Mouse (Mus musculus) layer of hippocampus, postnatal 25 days (tissue): ENCODE data around the gene Slc25a13. TPM values are rescaled to one million over a fixed set of nuclear protein-coding genes. Genes with fewer than 3 reads are reported as not detected.

ENCODE experiments used
- DNase-seq, 2 experiments: peaks; one replicate each; pipeline ENCODE4 v3.0.0; 2022; ENCODE audit warnings: mixed read lengths in 2 of 2, low spot score in 1 of 2; ENCODE audit errors: extremely low spot score in 1 of 2
- total RNA-seq, 2 experiments: library from RNA; stranded (reverse); gene quantifications; 2 replicates each; pipeline ENCODE4 v1.2.3; 2021

Slc25a13 gene
- total RNA-seq, 2 experiments from 2014 or later = 2.6 to 3.1 TPM

DNA sequence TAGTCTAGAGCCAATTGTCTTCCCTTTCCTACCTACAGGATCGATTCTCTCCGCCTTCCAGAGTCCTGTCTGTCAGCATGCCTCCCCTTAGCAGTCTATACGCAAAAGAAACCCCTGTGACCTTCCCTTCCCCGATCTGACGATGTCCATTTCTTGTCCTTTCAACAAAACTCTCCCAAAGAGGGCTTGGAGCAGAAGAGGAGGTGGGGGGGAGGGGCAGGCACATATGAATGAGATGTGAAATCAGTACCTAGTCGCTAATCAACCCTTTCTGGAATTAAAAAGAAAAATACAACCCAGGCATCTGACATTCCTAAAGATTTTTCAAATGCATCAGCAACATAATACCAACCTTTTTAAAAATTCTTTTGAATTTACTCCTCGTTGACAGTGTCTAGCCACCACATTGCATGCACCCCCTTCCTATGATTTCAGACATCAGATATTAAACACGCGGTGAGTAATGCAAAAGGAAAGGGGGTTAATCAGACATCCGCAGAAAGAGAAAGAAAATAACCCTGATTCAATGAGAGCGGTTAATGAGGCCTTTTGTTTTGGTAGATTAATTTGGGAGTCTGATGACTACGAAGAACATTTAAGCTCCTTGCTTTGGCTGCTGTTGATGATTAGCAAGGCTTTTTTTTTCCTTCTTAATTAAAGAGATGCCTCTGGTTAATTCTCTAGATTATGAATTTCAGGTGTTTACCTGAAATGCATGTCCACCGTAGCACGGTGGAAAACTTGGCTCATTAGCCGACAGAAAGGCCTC is 43.6 kb downstream of the Slc25a13 start:
- no peak for DNase-seq

DNA sequence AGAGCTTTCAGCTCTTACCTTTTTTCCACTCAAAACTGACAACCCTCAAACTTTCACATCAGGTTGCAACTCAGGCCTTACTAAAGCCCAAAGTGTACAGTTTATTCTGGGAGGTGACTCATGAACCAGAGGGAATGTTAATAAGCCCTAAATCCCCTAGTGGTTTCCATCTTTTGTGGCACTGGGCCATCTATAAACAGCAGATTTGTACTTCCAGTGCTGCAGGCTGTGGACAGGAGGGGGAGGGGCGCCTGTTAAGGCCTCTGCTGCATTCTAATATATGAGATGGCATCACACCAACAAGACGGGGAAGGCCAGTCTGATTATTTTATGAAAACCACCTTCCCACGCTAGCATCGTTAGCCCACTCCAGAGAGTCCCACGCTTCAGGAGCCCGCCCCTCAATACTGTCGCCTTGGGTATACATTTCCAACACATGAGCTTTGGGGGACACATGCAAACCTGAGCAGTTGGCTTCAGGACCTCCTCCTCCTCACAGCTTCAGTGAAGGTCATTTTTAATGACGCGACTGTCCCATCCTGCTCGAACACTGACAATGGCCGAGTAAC is 48.3 kb downstream of the Slc25a13 start:
- DNase-seq = no peak

DNA sequence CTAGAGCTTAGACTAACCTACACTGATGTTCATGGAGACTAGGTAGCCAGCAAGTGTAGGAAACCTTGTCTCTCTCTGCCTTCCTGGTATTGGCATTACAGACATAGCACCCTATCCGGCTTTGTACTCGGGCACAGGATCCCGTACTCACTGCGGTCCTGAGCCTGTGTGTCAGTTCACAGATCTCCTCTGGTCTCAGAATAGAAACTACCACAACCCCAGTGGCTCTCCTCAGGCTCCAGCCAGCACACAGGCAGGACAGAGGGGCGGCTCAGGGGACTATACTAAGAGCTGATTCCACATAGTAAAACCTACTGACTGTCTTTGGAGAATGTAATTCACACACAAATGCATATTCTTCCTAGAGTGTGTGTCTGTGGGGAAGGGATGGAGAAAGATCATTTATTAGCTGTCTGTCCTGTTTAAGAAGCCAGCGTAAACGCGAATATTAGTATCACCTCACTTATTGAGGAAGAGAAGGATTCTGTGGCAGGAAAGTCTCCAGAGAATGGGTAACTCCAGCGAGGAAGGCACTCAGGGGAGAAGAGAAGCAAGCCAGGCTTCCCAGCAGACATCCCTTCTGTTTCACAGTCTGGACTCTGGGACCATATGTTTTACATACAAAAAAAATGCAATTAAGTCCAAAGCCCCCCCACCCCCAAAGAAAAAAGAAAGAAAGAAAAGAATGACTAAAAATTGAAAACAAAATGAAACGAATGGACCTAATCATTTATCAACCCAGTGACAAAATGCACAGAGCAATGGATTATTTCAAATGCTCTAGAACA is 49.4 kb downstream of the Slc25a13 start:
- DNase-seq = no peak

DNA sequence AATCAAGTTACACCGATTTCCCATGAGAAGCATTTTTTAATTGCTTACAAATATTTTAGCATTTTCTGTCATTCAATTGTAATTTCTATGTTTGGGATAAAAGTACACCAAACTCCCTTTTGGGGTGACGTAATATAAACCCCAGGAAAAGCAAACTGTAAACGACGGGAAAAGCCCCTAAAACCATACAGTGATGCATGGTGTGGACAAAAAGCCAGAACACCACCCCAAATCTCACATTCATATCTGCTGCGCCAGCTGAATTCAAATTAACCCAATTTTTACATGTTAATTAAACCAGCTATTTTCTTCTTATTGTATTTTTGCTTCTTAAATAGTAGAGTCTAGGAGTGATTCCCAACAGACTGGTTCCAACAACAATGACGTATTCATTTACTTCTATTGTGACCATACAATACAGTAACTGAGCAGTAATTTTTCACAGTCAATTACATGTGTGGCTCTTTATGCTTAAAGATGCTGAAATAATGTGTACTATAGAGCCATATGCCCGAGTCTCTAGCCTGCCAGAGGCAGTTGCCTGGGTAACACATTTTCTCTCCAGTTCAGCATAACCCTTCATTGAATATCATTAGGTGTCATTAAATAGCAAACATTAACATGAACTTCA is 53.9 kb downstream of the Slc25a13 start:
- no peak for DNase-seq

DNA sequence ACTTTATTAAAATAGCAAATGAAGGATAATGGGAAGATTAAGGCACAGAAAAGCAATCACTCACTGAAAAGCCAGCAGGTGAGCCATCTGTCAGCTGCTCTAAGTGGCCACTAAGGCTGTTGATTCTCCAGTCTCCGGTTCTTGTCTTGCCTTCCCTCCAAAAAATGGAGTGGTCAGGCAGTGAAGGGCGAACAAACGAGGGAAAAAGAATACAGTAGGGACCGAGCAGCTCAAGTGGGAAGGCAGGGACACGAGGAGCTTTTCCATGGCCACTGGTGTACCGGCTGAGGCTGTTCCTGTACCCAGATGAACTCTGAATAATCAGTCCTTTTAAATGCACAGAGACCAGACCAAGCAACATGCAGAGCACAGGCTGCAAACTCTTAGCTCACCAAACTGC is 54.8 kb downstream of the Slc25a13 start:
- no peak for DNase-seq

DNA sequence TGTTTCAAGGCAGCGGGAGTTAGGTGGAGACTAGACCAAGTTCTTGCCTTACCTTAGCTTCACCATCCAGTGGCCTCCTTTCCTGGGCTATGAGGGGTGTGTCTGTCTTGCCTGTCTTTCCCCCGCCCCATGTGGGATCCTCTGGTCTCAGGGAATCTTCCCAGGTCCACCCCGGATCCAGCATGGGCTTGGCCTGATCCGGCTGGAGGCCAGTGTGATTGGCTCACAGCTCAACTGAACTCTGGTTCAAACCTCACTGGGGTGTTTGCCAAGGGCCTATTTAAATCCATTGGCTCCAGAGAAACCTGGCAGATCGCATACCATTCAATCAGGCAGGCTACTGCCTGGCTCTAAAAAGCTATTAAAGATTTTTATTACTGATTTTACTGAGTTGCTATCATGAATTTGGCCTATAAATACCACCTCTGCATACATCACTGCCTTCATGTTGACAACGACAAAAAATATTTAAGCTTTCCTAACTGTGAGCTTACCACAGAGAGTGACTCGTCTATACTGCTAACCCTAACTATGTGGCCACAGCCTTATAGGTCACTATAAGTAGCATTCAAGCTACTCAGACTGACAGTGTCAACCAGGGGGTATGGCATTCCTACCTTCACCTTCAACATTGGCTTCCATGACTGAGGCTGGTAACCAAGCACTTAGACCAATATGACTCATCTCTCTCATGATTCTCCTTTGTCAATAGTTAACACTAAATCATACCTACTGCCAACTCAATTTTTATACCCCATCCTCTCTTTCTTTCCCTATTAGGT is 56.1 kb downstream of the Slc25a13 start:
- DNase-seq = no peak

DNA sequence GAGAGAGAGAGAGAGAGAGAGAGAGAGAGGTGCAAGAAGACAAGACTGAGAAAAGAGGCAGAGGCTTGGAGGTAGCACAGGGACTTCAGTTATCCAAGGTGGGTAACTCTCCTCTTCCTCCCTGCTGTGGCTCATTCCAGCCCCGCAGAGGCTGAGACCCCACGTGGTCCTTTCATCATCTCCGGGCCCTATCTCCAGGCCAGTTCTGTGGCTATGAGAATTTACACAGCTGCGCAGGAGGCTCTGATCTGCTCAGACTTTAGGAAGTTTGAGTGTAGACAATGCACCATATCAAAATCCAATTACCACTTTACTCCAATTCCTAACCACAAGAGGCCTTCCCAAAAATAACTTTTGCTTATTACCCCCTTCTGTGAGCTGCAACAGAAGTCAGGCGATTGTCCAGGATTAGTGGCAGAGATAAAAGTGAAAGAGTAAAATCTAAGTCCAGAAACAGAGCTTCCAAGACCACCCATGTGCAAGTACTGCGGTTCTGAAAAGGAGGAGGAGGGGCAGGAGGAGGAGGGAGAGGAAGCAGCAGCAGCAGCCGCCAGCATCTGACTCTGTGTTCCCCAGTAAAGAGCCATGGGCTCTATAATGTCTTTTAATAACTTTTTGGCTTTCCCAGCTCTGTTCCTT is 57.6 kb downstream of the Slc25a13 start:
- no peak for DNase-seq

DNA sequence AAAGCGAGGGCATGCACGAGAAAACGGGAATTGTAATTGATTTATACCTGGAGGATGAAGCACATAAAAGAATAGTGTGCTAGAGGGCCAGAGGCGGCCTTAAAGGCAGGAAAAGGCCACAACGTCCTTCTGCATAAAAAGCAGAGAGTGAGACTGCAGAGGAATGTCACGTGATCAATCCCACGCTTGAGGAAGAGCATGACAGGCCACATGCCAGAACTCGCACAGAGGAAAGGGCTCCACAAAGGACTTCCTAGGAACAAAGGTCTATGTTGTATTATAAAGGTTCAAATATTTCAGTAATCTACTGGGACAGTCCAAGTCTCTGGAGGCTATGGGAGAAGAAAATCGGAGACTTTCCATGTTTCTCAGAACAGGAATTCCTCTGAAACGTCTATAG is 63.5 kb downstream of the Slc25a13 start:
- DNase-seq = no peak

DNA sequence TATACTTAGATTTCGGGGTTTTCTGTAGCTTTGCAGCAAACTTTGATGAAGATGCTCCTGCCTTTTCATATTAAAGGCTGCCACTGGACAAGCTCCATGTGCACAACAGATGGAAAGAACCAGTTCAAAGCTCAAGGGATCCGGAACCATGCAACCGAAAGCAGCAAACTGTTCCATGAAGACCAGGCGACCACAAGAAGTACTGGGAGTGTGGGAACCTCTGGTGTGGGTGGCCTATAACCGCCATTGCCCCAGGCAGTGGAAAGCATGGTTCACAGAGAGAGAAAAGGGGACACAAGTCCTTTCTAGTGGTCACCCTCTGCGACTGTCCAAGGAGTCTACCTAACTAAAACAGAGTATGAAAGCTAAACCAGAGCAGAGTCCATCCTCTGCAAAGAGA is 66.2 kb downstream of the Slc25a13 start:
- no peak for DNase-seq

DNA sequence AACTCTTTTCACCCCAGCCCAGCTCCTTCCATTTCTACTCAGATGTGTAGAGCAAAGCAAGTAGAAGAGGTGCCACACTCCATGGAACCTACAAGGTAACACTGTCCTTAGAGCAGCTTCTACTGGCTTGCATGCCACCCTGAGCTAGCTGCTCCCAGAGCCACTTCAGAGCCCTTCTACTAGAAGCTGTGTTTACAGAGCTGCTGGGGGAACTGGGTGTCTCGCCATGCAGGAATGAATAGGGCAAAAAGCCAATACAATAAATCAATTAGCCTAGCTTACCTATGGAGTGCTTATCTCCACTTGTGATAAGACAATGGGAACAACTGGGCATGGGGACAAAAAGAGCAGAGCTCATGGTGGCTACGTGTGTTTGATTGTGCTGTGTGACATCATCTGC is 67.2 kb downstream of the Slc25a13 start:
- DNase-seq = no peak

DNA sequence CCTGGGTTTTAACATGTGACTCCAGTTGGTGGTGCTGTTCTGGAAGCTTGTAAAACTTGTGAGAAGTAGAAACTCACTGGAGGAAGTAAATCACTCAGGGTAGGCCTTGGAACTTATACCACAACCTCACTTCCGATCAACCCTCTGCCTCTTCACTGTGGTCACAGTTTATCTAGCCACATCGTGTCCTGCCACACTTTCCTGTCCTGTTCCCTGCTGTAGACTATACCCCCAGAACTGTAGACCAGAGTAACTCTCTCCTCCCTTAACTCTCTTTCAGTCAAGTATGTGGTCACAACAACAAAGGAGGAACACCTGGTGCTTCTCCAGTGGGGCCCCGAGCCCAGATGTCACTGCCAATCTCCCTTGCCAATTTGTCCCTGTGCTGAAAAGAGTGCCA is 67.6 kb downstream of the Slc25a13 start:
- no peak for DNase-seq

DNA sequence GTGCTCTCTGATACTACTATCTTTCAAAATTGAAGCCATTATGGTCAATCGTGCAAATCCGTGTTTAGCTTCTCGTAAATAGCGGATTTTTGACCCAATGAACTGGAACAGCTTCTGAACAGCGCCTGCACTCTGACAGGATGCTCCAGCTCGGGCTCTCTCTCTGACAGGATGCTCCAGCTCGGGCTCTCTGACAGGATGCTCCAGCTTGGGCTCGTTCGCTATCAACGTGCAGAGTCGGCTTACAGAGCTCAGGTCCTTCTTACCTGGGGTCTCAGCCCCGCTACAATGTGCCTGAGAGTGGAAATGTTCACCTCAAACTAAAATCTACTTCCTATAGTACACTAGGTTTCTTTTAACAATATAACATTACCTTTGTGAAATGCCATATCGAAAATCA is 71.6 kb downstream of the Slc25a13 start:
- DNase-seq = no peak

DNA sequence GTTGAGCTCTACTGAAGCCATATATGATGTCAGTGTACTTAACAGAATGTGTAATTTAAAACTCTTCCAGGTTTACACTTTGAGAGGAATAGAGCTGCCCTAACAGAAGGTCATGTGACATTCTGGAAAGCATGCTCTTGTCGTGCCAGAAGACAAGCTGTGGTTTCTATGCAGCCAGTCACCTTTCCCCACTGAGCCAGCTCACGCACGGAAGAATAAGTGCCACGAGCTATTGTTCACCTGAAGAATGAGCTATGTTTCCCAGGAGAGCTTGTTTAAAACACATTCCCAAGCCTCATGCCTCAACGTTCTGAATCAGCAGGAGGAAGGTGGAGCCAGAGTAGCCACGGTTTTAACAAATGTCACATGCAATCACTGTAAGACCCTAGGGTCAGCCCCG is 73.4 kb downstream of the Slc25a13 start:
- no peak for DNase-seq

DNA sequence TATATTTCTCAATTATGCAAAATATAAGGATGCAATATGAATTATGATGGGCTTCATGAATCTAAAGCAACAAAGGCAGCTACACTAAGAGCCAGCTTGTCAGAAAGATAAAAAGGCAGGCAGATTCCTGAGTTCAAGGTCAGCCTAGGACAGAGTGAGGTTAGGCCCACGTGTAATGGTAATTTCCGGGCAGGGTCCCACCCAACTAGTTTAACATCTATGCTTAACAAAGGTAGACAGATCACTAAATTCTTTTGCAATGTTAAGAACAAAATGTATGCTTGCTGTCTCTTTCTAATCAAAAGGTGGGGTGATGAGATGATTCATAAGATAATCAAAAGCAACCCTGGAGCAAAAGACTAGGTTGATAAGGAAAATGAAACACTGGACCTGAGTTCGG is 76.6 kb downstream of the Slc25a13 start:
- no peak for DNase-seq

DNA sequence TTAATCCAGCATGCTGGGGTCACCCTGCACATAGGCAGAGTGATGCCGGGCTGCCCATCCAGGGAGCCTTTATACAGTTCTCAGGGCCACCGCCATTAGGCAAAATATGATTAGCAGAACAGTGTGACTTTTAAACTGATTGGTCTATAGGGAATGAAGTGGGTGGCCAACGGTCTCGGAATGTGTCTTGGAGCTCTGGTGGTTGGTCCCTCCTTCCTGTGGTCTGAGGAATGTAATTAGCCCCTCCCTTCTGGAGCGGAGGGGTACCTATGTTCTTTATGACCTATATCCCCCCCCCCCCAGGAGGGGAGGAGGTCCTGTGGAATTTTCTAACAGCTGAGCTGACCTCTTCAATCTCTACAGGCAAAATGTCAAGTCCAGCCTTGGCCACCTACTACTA is 77.9 kb downstream of the Slc25a13 start:
- DNase-seq = no peak

DNA sequence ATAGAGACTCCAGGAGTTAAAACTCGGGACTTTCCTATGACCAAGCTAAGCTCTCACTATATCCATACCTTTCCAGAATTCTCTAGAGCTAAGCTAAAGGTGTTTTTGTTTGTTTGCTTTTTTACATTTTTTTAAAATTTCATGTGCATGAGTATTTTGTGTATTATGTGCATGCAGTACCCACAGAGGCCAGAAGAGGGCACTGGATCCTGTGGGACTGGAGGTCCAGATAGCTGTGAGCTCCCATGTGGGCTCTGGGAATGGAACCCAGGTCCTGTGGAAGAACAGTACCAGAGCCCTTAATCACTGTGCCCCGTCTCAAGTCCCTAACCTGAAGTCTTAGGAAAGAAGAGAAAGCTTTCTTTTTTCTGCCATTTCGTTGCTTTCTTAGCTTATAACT is 80.2 kb downstream of the Slc25a13 start:
- DNase-seq = no peak

DNA sequence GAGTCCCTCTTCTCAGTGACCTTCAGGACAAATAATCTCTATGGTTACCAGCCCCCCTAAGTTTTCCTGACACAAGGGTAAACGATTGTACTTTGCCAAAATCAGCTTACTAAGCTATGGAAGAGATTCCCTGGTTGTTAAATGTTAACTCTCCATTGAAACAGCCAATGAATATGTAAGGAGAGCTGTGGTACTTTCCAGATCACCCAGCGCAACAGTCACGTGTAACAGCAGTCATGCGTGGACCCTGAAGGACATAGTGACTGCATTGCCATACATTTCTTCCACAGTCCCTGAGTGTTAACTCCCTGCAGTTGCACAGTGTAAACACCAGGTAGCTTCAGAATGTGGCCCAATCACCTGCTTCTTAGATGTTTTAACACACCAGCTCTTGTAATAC is 82.0 kb downstream of the Slc25a13 start:
- no peak for DNase-seq

DNA sequence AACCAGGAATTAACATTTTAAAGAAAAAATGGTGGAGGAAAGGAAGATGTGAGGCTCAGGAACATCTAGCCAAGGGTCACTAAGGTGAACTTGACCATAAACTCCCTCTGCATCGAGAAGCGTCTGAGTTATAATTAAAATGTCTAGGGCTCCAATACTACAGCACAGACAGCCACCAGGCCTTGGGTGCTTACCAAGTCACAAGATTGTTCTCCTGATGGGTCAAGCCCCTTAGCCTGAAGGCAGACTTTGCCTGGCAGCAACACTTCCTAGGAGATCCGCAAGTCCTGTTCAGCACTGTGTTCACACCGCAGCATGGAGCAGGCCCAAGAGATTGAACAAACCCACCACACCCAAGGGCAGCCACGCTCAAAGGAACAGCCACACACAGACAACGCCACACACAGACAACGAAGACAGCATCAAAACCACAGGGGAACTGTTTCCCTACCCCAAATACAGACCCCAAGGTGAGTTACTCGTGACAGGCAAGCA is 83.4 kb downstream of the Slc25a13 start:
- DNase-seq = no peak

DNA sequence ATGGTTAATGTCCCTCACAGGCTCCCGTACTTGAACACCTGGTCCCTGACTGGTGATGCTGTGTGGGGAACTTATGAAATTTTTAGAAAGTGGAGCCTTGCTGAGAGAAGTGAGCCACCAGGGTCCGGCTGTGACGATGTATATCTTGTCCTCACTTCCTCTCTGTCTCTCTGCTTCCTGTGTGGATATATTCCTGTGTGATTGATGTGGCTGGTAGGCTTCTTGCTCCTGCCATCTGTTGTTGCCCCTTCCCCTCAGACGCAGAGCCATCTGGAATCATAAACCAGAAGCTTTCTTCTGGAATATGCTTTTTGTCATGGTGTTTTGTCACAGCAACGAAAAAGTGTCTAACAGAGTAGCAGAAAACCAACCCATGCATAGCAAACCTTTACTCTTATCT is 84.9 kb downstream of the Slc25a13 start:
- no peak for DNase-seq

DNA sequence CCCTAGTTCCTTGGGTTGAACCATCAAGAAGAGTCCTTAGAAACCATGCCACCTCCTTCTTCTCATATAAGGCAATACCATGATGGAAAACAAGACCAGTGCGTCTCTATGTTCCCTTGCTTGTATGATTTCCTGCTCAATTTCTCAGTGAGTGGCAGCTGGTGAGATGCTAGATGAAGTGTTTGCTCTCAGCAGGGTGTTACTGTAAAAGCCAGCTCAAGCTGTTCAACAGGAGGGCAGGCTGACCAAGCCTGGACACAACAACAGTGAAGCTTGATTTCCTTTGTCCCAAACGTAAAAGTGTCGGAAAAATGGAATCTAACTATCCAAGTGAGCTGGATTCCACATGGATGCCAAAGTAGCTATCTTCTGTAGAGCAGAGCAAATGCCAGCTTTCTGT is 91.4 kb downstream of the Slc25a13 start:
- no peak for DNase-seq
